Mouse (Mus musculus) CH12.LX (cell line): Measurements from ENCODE around the gene Robo3. TPM values are rescaled to one million over a fixed set of nuclear protein-coding genes. Genes with fewer than 3 reads are reported as not detected.

ENCODE experiments used
- DNase-seq: peaks from one replicate; pipeline ENCODE4 v3.0.0-alpha.2; 2013; ENCODE audit errors: extremely low read depth
- H3K27ac ChIP-seq: 2 replicates; pipeline ENCODE4 v1.5.1; 2012; ENCODE audit warnings: low read depth, mild to moderate bottlenecking, control low read depth, moderate library complexity; ENCODE audit not compliant: insufficient read depth
- H3K27me3 ChIP-seq: replicated peaks from 2 replicates; pipeline ENCODE3; 2012; ENCODE audit warnings: inconsistent platforms
- H3K36me3 ChIP-seq, 2 experiments: replicated peaks in 1 of 2; 2 replicates each; pipeline versions ENCODE3 to v1.6.1; 2012; ENCODE audit warnings: inconsistent platforms in 1 of 2, low read length in 1 of 2, mild to moderate bottlenecking in 1 of 2, mixed read lengths in 1 of 2, moderate library complexity in 1 of 2; ENCODE audit not compliant: control insufficient read depth in 1 of 2, insufficient read depth in 1 of 2
- H3K4me1 ChIP-seq, 2 experiments: 2 replicates each; pipeline ENCODE4 v1.6.1; 2012; ENCODE audit warnings: inconsistent platforms in 1 of 2, moderate library complexity in 1 of 2; ENCODE audit not compliant: insufficient read depth in 2 of 2, control insufficient read depth in 1 of 2
- H3K4me2 ChIP-seq: 2 replicates; pipeline ENCODE4 v1.6.1; 2012; ENCODE audit warnings: low read depth, mild to moderate bottlenecking, control low read depth; ENCODE audit not compliant: poor library complexity, insufficient read depth, severe bottlenecking
- H3K4me3 ChIP-seq, 3 experiments: fragments of 150-350 bp in 1 of 3; sonication (generic) in 1 of 3; replicated peaks in 1 of 3; 2 replicates each; pipeline versions ENCODE3 to v1.5.1; 2011 to 2012; ENCODE audit warnings: low read depth in 2 of 3, low read length in 2 of 3, mild to moderate bottlenecking in 2 of 3, moderate library complexity in 2 of 3, control low read depth in 1 of 3, improper control_type of control experiment in 1 of 3, inconsistent platforms in 1 of 3, mixed read lengths in 1 of 3; ENCODE audit not compliant: poor library complexity in 1 of 3
- H3K79me2 ChIP-seq: replicated peaks from 2 replicates; pipeline ENCODE4 v1.6.1; 2012; ENCODE audit warnings: mild to moderate bottlenecking, moderate library complexity; ENCODE audit not compliant: control insufficient read depth, poor library complexity, insufficient read depth, severe bottlenecking; ENCODE audit errors: extremely low read depth
- H3K9ac ChIP-seq: 2 replicates; pipeline ENCODE4 v1.6.1; 2012; ENCODE audit warnings: low read depth, mild to moderate bottlenecking, control low read depth, moderate library complexity; ENCODE audit not compliant: insufficient read depth
- H3K9me3 ChIP-seq: replicated peaks from 2 replicates; pipeline ENCODE3; 2012; ENCODE audit warnings: low read length, inconsistent platforms, mixed read lengths
- BHLHE40 ChIP-seq: IDR thresholded peaks from 2 replicates; pipeline ENCODE4 v1.6.1; 2011; ENCODE audit warnings: mild to moderate bottlenecking, low read depth, low read length, improper control_type of control experiment
- CHD1 ChIP-seq: IDR thresholded peaks from 2 replicates; pipeline ENCODE4 v1.6.1; 2012; ENCODE audit warnings: low read depth, low read length, improper control_type of control experiment, inconsistent platforms
- CHD2 ChIP-seq: IDR thresholded peaks from 2 replicates; pipeline ENCODE4 v1.6.1; 2011; ENCODE audit warnings: low read length, improper control_type of control experiment
- E2F4 ChIP-seq: IDR thresholded peaks from 2 replicates; pipeline ENCODE4 v1.6.1; 2011; ENCODE audit warnings: low read depth, low read length, improper control_type of control experiment; ENCODE audit not compliant: insufficient replicate concordance
- ELF1 ChIP-seq: IDR thresholded peaks from 2 replicates; pipeline ENCODE4 v1.6.1; 2014; ENCODE audit warnings: low read depth, mild to moderate bottlenecking, inconsistent platforms, low read length, improper control_type of control experiment
- ETS1 ChIP-seq: conservative IDR thresholded peaks from 2 replicates; pipeline ENCODE4 v1.6.1; 2012; ENCODE audit warnings: low read depth, mild to moderate bottlenecking, inconsistent platforms, low read length, improper control_type of control experiment, moderate library complexity
- GABPA ChIP-seq: IDR thresholded peaks from 2 replicates; pipeline ENCODE4 v1.6.1; 2012; ENCODE audit warnings: low read depth, low read length, improper control_type of control experiment, inconsistent platforms; ENCODE audit not compliant: insufficient replicate concordance
- HCFC1 ChIP-seq: IDR thresholded peaks from 2 replicates; pipeline ENCODE4 v1.6.1; 2012; ENCODE audit warnings: low read depth, mild to moderate bottlenecking, inconsistent platforms, low read length, improper control_type of control experiment
- JUN ChIP-seq: IDR thresholded peaks from 2 replicates; pipeline ENCODE4 v1.6.1; 2011; ENCODE audit warnings: low read depth, mild to moderate bottlenecking, low read length, improper control_type of control experiment, moderate library complexity; ENCODE audit not compliant: insufficient read depth
- JUND ChIP-seq: conservative IDR thresholded peaks from 2 replicates; pipeline ENCODE4 v1.6.1; 2011; ENCODE audit warnings: low read depth, low read length, improper control_type of control experiment
- MAFK ChIP-seq: IDR thresholded peaks from 2 replicates; pipeline ENCODE4 v1.6.1; 2011; ENCODE audit warnings: low read length, improper control_type of control experiment; ENCODE audit not compliant: insufficient replicate concordance
- MAX ChIP-seq: IDR thresholded peaks from 2 replicates; pipeline ENCODE4 v1.6.1; 2011; ENCODE audit warnings: low read length, improper control_type of control experiment
- MEF2A ChIP-seq: IDR thresholded peaks from 2 replicates; pipeline ENCODE4 v1.6.1; 2014; ENCODE audit warnings: low read depth, mild to moderate bottlenecking, inconsistent platforms, low read length, improper control_type of control experiment, borderline replicate concordance
- MYC ChIP-seq: IDR thresholded peaks from 2 replicates; pipeline ENCODE4 v1.6.1; 2011; ENCODE audit warnings: low read depth, mild to moderate bottlenecking, improper control_type of control experiment, low read length
- NELFE ChIP-seq: IDR thresholded peaks from 2 replicates; pipeline ENCODE4 v1.6.1; 2011; ENCODE audit warnings: low read depth, low read length, improper control_type of control experiment
- NRF1 ChIP-seq: IDR thresholded peaks from 2 replicates; pipeline ENCODE4 v1.6.1; 2014; ENCODE audit warnings: low read depth, mild to moderate bottlenecking, inconsistent platforms, low read length, improper control_type of control experiment, moderate library complexity
- PAX5 ChIP-seq: IDR thresholded peaks from 2 replicates; pipeline ENCODE4 v1.6.1; 2012; ENCODE audit warnings: low read length, inconsistent platforms, mixed read lengths
- POLR2A ChIP-seq: IDR thresholded peaks from 2 replicates; pipeline ENCODE4 v1.6.1; 2011; ENCODE audit warnings: low read depth, mild to moderate bottlenecking, improper control_type of control experiment, low read length
- RAD21 ChIP-seq: IDR thresholded peaks from 2 replicates; pipeline ENCODE4 v1.6.1; 2011; ENCODE audit warnings: low read depth, mild to moderate bottlenecking, low read length, improper control_type of control experiment, moderate library complexity
- RCOR1 ChIP-seq: conservative IDR thresholded peaks from 2 replicates; pipeline ENCODE4 v1.6.1; 2012; ENCODE audit warnings: low read depth, mild to moderate bottlenecking, inconsistent platforms, low read length, improper control_type of control experiment
- SIN3A ChIP-seq: IDR thresholded peaks from 2 replicates; pipeline ENCODE4 v1.6.1; 2012; ENCODE audit warnings: low read length, improper control_type of control experiment, inconsistent platforms
- SMC3 ChIP-seq: IDR thresholded peaks from 2 replicates; pipeline ENCODE4 v1.6.1; 2011; ENCODE audit warnings: low read depth, low read length, improper control_type of control experiment
- TBP ChIP-seq: conservative IDR thresholded peaks from 2 replicates; pipeline ENCODE4 v1.6.1; 2011; ENCODE audit warnings: low read depth, low read length, improper control_type of control experiment
- USF1 ChIP-seq: IDR thresholded peaks from 2 replicates; pipeline ENCODE4 v1.6.1; 2014; ENCODE audit warnings: low read depth, mild to moderate bottlenecking, inconsistent platforms, low read length, improper control_type of control experiment
- ZC3H11A ChIP-seq: IDR thresholded peaks from 2 replicates; pipeline ENCODE4 v1.6.1; 2012; ENCODE audit warnings: low read depth, mild to moderate bottlenecking, inconsistent platforms, low read length, improper control_type of control experiment
- ZKSCAN1 ChIP-seq: IDR thresholded peaks from 2 replicates; pipeline ENCODE4 v1.6.1; 2012; ENCODE audit warnings: low read depth, inconsistent platforms, low read length, improper control_type of control experiment, borderline replicate concordance
- ZMIZ1 ChIP-seq: IDR thresholded peaks from 2 replicates; pipeline ENCODE4 v1.6.1; 2012; ENCODE audit warnings: low read depth, mild to moderate bottlenecking, inconsistent platforms, low read length, improper control_type of control experiment
- ZNF384 ChIP-seq: IDR thresholded peaks from 2 replicates; pipeline ENCODE4 v1.6.1; 2012; ENCODE audit warnings: low read depth, low read length, improper control_type of control experiment, inconsistent platforms
- dilution Hi-C: fragments of 300-500 bp; cut with MboI; formaldehyde crosslinking; loops from 2 replicates; pipeline ENCODE4 v1.14.3; 2020; ENCODE audit warnings: low sequenced_read_pairs; ENCODE audit not compliant: extremely low pct_unique_long_range_greater_than_20kb, extremely low pct_ligation_motif_present
- in situ Hi-C: fragments of 300-500 bp; cut with MboI; formaldehyde crosslinking; loops from 3 replicates; pipeline ENCODE4 v1.14.3; 2019; ENCODE audit warnings: low sequenced_read_pairs, low pct_ligation_motif_present, low pct_unique_long_range_greater_than_20kb, mixed read lengths
- polyA plus RNA-seq: library from polyadenylated mRNA; unstranded; fragments of >175 nt; gene quantifications from 2 replicates; pipeline ENCODE4 v1.2.1, GENCODE M21; 2012; ENCODE audit warnings: low read depth; ENCODE audit not compliant: insufficient read length
- total RNA-seq, 2 experiments: library from RNA; depleted of rRNA; stranded (reverse); fragments of 300-350 nt in 1 of 2; fragments of >200 nt in 1 of 2; gene quantifications; 2 replicates each; pipeline ENCODE4 v1.2.3; 2012 to 2014

The Robo3 gene
- total and polyA plus RNA-seq, 3 experiments = 0.41 to 0.76 (median 0.59) TPM

GRCm38 (mm10) chr9:37460043-37460960, 27.3 kb upstream of the Robo3 start:
- Histone ChIP-seq H3K9ac (no peak overlapping the region), H3K79me2 (no peaks in the 10 kb centered on the region), H3K4me1 (peaks cover 0 to 13% of the 10 kb centered on the region in 2 experiments; a peak in 3 of 4 replicates), H3K27me3 (peaks cover 36% of the 10 kb centered on the region)
- no peak for DNase-seq
- no peak for TF ChIP-seq ZKSCAN1
- no peak for TF ChIP-seq HCFC1
- TF ChIP-seq ELF1 = no peak
- no peak for TF ChIP-seq TBP
- no peak for TF ChIP-seq MAFK
- no peak for TF ChIP-seq GABPA
- no peak for TF ChIP-seq PAX5
- no peak for TF ChIP-seq RAD21
- no peak for TF ChIP-seq E2F4
- no peak for TF ChIP-seq MYC
- no peak for TF ChIP-seq USF1
- no peak for TF ChIP-seq JUND
- TF ChIP-seq CHD2 = no peak
- no peak for TF ChIP-seq MEF2A
- TF ChIP-seq, all 38 proteins: peak for 0
- Histone ChIP-seq H3K27ac (no peak overlapping the region), H3K9me3 (peaks cover 3% of the 10 kb centered on the region), H3K4me2 (peak overlapping the region; percentile 89), H3K4me3 (peak overlapping the region in 2 of 3 experiments; percentile 22 to 36), H3K36me3 (no peaks in the 10 kb centered on the region)
- dilution Hi-C loops = no loop called here
- in situ Hi-C loops = no loop called here

DNA sequence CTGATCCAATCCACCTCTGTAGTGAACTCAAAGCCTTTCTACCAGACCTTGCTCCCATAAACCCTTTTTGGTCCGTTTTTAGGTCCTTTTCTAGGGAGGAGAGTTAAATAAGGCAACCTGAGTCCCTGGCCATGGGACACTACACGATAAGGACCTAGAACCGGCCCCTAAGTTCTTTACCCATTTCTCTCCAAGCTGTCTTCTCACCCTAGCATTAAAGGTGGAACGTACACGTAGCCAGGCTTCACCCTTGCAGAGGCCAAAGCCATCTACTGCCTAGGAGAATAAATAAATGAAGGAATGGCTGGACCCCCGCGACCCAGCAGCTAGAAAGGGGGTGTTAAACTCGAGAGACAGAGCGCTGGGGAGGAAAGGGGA, 26.6 kb upstream of the Robo3 start:
- H3K79me2 ChIP-seq = no peaks in the 10 kb centered on the region
- H3K36me3 ChIP-seq = no peaks in the 10 kb centered on the region
- H3K4me3 ChIP-seq = no peak overlapping the region
- peak overlapping the region; percentile 89; the same call in 1 of the 2 replicates for H3K4me2 ChIP-seq
- peaks cover 36% of the 10 kb centered on the region for H3K27me3 ChIP-seq
- peaks cover 0 to 17% of the 10 kb centered on the region in 2 experiments; a peak in 3 of 4 replicates for H3K4me1 ChIP-seq
- H3K9me3 ChIP-seq = peaks cover 3% of the 10 kb centered on the region
- dilution Hi-C loops (no loop called here), in situ Hi-C loops (no loop called here)
- H3K27ac ChIP-seq = no peak overlapping the region
- DNase-seq = no peak
- no peak for TF ChIP-seq ETS1
- no peak for TF ChIP-seq ZMIZ1
- TF ChIP-seq RAD21 = no peak
- no peak for TF ChIP-seq JUN
- no peak for TF ChIP-seq NRF1
- no peak for TF ChIP-seq MAX
- no peak for TF ChIP-seq BHLHE40
- TF ChIP-seq PAX5 = no peak
- TF ChIP-seq RCOR1 = no peak
- no peak for TF ChIP-seq NELFE
- no peak for TF ChIP-seq GABPA
- no peak for TF ChIP-seq ZKSCAN1
- no peak for TF ChIP-seq POLR2A
- TF ChIP-seq SMC3 = no peak
- no peak for TF ChIP-seq SIN3A
- no peak for TF ChIP-seq CHD1
- TF ChIP-seq CHD2 = no peak
- no peak for TF ChIP-seq ZC3H11A
- no peak for TF ChIP-seq ZNF384
- no peak for TF ChIP-seq MAFK
- H3K9ac ChIP-seq = no peak overlapping the region
